Mouse (Mus musculus) C2C12 (cell line): ENCODE results near the gene Nt5c2.

Source experiments
- CEBPB ChIP-seq: IDR thresholded peaks from one replicate; pipeline ENCODE4 v1.6.1; 2011; ENCODE audit warnings: low read depth, mild to moderate bottlenecking, control low read depth, moderate library complexity
- CTCF ChIP-seq: IDR thresholded peaks from one replicate; pipeline ENCODE4 v1.5.1; 2011; ENCODE audit not compliant: control insufficient read depth, insufficient read depth, insufficient read length
- MYOG ChIP-seq: IDR thresholded peaks from one replicate; pipeline ENCODE4 v1.6.1; 2011; ENCODE audit not compliant: control insufficient read depth, insufficient read length; ENCODE audit errors: extremely low read depth
- USF1 ChIP-seq: IDR thresholded peaks from one replicate; pipeline ENCODE4 v1.6.1; 2011; ENCODE audit warnings: low read depth, mild to moderate bottlenecking, control low read depth, moderate library complexity

GRCm38 (mm10) chr19:46966330-46966729, 48.6 kb downstream of the Nt5c2 start:
- TF ChIP-seq CTCF = no peak
- no peak for TF ChIP-seq USF1
- no peak for TF ChIP-seq CEBPB
- no peak for TF ChIP-seq MYOG
